Mouse (Mus musculus): Measurements from ENCODE around the gene Phlda2. TPM values are rescaled to one million over a fixed set of nuclear protein-coding genes. Genes with fewer than 3 reads are reported as not detected.
A peak's percentile ranks its signal among the peaks of the same experiment; 100 is the strongest.
"Not testable (repeated sequence)": the region's sequence is repeated elsewhere in the genome, so short reads cannot be mapped to it uniquely, and the experiment has no call there.

Phlda2 gene
- total RNA-seq (2022) = not detected

DNA sequence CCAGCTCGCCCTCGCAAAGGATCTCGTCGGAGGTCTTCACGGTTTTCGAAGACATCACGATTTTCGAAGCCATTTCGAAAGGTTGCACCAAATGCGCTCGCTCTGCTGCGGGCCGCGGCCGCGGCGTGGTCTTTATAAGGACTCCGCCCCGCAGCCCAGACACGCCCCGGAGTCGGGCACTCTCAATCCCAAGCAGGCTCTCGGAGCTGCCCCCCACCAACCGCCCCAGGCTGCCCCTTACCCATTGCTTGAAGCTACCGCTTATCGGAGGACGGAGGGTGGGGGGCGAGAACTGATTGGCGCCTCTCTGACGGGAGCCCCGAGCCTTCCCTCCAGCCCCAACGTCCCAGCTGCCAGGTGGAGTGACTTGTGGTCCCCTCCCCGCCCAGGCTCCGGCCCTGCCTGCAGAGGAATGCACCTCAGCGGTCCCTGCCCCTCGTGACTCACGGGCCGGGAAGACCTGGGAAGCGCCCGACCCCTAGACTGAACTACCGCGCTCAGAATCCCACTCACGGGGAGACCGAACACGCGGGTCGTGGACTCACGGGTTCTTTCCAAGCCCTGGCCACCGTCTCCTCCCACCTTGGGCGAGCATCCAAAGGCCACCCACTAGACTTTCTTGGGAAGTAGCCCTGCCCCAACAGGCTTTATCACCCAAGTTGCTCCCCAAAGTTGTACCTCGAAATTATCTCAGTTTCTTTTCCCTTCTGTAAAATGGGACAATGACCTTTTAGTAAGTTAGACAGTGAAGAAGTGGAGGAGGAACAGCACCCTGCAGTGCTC lies at the start of gene Phlda2:
TSS of gene Phlda2 (minus strand) at position 733 of the 783 bp plus-strand sequence.
- DNase-seq (ENCODE audit: low spot score) = no peak

GRCm38 (mm10) chr7:143549588-143550220 lies 46.8 kb upstream of the Phlda2 start:
- no peak for DNase-seq (ENCODE audit: low spot score)

GRCm38 (mm10) chr7:143548976-143549457 lies 46.1 kb upstream of the Phlda2 start, which contains the start of gene Nap1l4:
Gene Nap1l4 (minus strand): TSS chr7:143549106.
- peak; percentile 100 for DNase-seq (ENCODE audit: low spot score)

GRCm38 (mm10) chr7:143548231-143548961 lies 45.4 kb upstream of the Phlda2 start:
- DNase-seq (ENCODE audit: low spot score) = no peak

DNA sequence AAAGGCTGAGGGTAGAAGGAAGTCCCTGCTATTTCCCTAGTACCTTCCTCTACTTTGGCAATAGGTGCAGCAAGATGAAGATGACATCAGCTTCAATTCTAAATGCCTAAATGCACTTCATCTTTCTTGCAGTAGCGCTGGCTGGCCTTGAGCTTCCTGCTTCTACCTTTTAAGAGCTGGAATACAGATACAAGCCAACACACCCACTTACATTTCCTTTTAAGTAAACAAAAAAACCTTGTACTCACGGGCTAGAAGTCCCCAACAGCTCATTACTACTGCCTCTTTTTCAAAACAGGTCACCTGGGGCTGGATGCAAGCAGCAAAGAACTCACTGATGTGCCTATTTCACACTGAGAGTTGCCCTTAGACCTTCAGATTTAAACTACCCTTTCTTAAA lies 43.6 kb upstream of the Phlda2 start:
- DNase-seq (ENCODE audit: low spot score) = no peak

DNA sequence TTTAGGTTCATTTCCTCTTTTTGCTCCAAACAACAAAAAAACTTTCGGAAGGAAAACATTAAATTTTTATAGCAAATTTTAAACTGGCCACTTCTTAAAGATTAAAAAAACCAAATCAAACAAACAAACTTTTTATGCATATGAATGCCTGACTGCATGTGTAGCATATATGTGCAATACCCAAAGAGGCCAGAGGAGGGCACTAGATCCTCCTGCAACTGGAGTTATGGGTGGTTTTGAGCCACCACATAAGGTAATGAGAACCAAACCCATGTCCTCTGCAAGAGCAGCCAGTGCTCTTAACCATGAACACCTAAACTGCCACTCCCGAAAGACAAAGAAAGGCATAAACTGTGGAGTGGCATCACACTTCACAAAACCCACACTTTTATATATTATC lies 41.4 kb upstream of the Phlda2 start:
- no peak for DNase-seq (ENCODE audit: low spot score)

DNA sequence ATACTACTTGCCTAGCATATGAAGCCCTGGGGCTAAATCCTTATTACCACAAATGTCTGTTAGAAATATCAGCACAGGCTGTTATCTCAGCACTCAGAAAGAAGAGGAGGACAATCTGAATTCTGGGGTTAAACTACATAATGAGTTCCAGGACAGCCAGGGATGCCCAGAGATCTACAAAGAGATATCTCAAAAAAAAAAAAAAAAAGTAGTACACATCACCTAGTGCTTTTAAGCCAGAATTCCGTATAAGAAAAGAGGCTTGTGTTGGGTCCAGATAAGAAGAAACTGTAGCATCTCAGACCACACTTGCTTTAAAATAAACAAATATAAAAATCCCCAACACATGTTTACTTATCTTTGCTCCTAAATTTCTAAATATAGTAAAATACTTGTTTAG lies 35.7 kb upstream of the Phlda2 start:
- DNase-seq (ENCODE audit: low spot score) = no peak

DNA sequence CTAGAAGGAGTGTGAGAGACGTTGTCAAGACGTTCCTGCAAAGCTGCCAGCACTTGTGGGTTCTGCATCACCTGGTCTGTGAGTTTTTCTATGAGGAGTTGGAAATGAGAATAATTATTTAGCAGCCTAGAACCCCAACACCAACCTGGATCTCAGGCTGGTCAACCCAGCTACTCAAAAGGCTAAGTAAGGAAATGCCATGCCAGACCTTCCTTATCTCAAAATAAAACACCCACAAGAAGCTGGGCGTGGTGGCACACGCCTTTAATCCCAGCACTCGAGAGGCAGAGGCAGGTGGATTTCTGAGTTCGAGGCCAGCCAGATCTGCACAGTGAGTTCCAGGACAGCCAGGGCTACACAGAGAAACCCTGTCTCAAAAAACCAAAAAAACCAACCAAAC lies 35.3 kb upstream of the Phlda2 start:
- not testable (repeated sequence) for DNase-seq (ENCODE audit: low spot score)

DNA sequence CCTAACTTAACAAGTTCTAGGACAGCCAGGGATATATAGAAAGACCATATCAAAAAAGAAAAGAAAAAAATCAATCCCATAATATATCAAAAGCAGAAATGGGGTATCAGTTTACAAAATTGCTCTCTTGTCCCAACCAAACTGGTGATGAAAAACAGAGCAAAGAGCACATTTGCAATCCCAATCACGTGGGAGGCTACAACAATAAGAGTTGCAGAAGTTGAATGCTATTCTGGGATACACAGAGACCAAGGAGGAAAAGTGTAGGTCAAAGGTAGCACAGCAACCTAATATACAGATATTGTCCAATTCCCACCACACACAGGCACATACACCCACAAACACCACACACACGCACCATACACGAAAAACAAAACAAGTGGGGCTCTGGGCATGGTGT lies 33.3 kb upstream of the Phlda2 start:
- no peak for DNase-seq (ENCODE audit: low spot score)

- DNase-seq (ENCODE audit: low spot score) = no peak
Measured at GRCm38 (mm10) chr7:143533284-143533683, 30.3 kb upstream of the Phlda2 start.

- no peak for DNase-seq (ENCODE audit: low spot score)
Measured at GRCm38 (mm10) chr7:143532410-143532809, 29.5 kb upstream of the Phlda2 start.

GRCm38 (mm10) chr7:143519333-143519732 lies 16.4 kb upstream of the Phlda2 start:
- no peak for DNase-seq (ENCODE audit: low spot score)

- DNase-seq (ENCODE audit: low spot score) = no peak
Measured at GRCm38 (mm10) chr7:143514416-143514768, 11.4 kb upstream of the Phlda2 start.

- peak; percentile 41 for DNase-seq (ENCODE audit: low spot score)
Measured at GRCm38 (mm10) chr7:143513763-143514415, 10.9 kb upstream of the Phlda2 start.

DNA sequence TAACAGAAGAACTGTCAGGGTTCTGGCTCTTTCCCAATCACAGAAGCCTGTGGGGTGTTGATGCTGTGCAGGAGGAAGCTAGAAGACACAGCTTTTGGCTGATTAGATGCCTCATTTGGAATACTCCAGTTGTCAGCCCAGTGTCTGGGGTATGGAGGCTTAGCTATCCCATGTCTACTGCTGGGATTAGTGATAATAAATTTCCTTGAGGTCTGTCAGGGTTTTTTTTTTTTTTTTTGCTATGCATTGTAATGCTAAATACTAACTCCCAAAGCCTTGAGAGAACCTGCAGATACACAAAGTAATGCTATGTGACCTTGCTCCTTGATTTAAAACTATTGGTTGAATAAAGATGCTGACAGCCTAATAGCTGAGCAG lies 8.4 kb upstream of the Phlda2 start:
- DNase-seq (ENCODE audit: low spot score) = no peak

GRCm38 (mm10) chr7:143510593-143511334 lies 7.8 kb upstream of the Phlda2 start:
- no peak for DNase-seq (ENCODE audit: low spot score)

DNA sequence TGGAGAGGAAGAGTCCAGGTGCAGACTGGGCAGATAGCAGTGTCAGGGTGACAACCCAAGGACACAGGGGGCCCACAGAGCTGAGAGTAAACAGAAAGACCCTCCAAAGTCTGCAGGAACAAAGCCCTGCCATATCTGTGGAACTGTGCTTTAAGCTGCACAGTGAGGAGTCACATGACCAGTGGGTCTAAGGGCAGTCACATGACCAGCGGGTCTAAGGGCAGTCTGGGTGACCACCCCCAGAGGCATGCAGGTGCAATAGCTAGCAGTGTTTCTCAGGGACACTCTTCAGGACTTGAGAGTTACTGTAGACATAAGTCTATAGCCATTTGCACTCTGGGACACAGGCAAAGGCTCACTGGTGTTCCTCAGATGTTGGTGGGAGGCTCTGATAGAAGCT lies 6.6 kb upstream of the Phlda2 start:
- no peak for DNase-seq (ENCODE audit: low spot score)

DNA sequence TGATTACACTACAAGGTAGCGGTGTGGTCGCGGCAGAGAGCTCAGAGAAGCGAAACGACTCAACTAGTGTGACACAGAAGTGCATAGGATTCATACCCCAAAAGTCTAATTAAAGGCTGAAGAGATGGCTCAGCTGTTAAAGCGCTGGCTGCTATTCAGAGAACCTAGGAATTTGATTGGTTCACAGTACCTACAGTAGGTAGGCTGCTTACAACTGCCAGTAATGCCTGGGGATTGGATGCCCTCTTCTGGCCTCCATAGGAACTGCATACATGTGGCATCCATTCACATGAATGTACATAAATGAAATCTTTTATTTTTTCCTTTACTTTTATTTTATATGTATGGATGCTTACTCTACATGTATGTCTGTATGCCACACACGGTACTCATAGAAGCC lies 3.7 kb upstream of the Phlda2 start:
- peak; percentile 57 for DNase-seq (ENCODE audit: low spot score)

DNA sequence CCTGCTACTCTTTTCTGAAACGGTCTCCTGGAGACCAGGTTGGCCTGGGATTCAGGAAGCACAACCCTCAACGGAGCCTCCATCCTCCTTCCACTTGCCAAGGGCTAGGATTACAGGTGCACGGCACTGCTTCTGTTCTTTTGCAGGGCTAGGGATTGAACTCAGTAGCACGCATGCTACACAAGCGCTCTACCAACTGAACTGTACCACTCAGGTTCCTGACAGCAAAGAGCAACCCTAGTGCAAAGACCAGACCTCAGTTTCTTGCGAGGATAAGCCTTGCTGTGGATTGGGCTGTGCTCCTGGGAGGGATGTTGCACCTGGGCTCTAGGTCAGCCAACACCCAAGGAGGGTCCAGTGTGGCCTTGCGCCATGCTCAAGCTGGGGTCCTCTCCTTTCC lies 3.3 kb upstream of the Phlda2 start:
- DNase-seq (ENCODE audit: low spot score) = no peak

GRCm38 (mm10) chr7:143505823-143506222 lies 2.9 kb upstream of the Phlda2 start:
- peak; percentile 74 for DNase-seq (ENCODE audit: low spot score)

- no peak for DNase-seq (ENCODE audit: low spot score)
Measured at GRCm38 (mm10) chr7:143505411-143505810, 2.5 kb upstream of the Phlda2 start.

All from heart, adult 8-10 months (tissue).